Mouse (Mus musculus) forebrain, embryonic 15.5 days (tissue): ENCODE results near the gene Sqstm1. TPM values are rescaled to one million over a fixed set of nuclear protein-coding genes. Genes with fewer than 3 reads are reported as not detected.

Experiments used
- ATAC-seq: fragments of 200-750 bp; cut with Nextera tagmentation; replicated peaks from 2 replicates; pipeline ENCODE4 v1.8.0; 2017; ENCODE audit warnings: mild to moderate bottlenecking, moderate TSS enrichment, moderate library complexity
- H3K27ac ChIP-seq: fragments of 300-500 bp; sonication (generic); replicated peaks from 2 replicates; pipeline ENCODE4 v1.5.1; 2015; ENCODE audit warnings: mild to moderate bottlenecking, inconsistent platforms
- H3K27me3 ChIP-seq: fragments of 300-500 bp; sonication (generic); 2 replicates; pipeline ENCODE4 v1.6.1; 2015; ENCODE audit warnings: inconsistent platforms
- H3K36me3 ChIP-seq: fragments of 300-500 bp; sonication (generic); 2 replicates; pipeline ENCODE4 v1.6.1; 2015; ENCODE audit warnings: mild to moderate bottlenecking, inconsistent platforms
- H3K4me1 ChIP-seq: fragments of 300-500 bp; sonication (generic); 2 replicates; pipeline ENCODE4 v1.6.1; 2015; ENCODE audit warnings: inconsistent platforms
- H3K4me2 ChIP-seq: fragments of 300-500 bp; sonication (generic); replicated peaks from 2 replicates; pipeline ENCODE4 v1.6.1; 2015; ENCODE audit warnings: mild to moderate bottlenecking, inconsistent platforms
- H3K4me3 ChIP-seq: fragments of 300-500 bp; sonication (generic); 2 replicates; pipeline ENCODE4 v1.5.1; 2015; ENCODE audit warnings: mild to moderate bottlenecking, inconsistent platforms
- H3K9ac ChIP-seq: fragments of 300-500 bp; sonication (generic); replicated peaks from 2 replicates; pipeline ENCODE4 v1.6.1; 2015; ENCODE audit warnings: mild to moderate bottlenecking, inconsistent platforms
- H3K9me3 ChIP-seq: fragments of 300-500 bp; sonication (generic); 2 replicates; pipeline ENCODE4 v1.6.1; 2016; ENCODE audit warnings: inconsistent platforms
- WGBS: fragments of 180-500 bp; shearing (Covaris S2); methylation state at CpG from one replicate; pipeline ENCODE4 v1.1.7; 2015; ENCODE audit warnings: mixed read lengths; 5-methylcytosine and 5-hydroxymethylcytosine counted together
- polyA plus RNA-seq: library from polyadenylated mRNA; unstranded; fragments of >200 nt; fragmentation: Nextera tagmentation; extraction: Ambion mirVana; gene quantifications from 2 replicates; pipeline ENCODE4 v1.2.1, GENCODE M21; 2015

Gene Sqstm1
- polyA plus RNA-seq, 1 experiment from 2014 or later: 303 TPM

- H3K9me3 ChIP-seq: no peaks in the 10 kb centered on the region
- H3K27me3 ChIP-seq: no peaks in the 10 kb centered on the region; the same call in 1 of the 2 replicates
- WGBS: 91% methylated on average over 9 of the region's 9 CpGs
- H3K4me1 ChIP-seq: peaks cover 17% of the 10 kb centered on the region
- no peak overlapping the region for H3K4me2 ChIP-seq
- no peak overlapping the region for H3K27ac ChIP-seq
- H3K4me3 ChIP-seq: no peak overlapping the region
- peaks cover 11% of the 10 kb centered on the region for H3K36me3 ChIP-seq
- H3K9ac ChIP-seq: no peak overlapping the region
- ATAC-seq: no peak
These were observed 28.5 kb upstream of the Sqstm1 start for GRCm38 (mm10) chr11:50238821-50239791.

DNA sequence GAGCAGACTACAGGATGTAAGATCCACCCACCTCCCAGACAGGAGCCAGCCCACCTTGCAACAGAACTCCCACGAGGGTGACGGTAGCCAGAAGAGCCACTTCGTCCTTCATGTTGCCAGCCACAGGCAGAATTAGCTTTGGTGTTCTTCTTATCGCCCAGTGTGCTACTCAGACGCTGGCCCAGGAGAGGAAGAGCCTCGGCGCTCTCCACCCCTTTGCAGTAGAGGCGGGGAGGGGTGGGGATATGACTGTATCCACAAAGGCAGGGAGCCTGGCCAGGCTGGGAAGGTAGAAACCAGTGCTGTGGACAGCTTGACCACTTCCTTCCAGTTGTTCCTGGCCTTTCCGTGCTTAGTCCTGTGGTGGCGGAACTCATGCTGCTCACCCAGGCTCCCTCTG is 27.7 kb upstream of the Sqstm1 start, which contains the start of gene Ltc4s:
Ltc4s (minus strand) TSS at position 293 of the 400 bp plus-strand sequence.
- WGBS: 56% methylated on average over 10 of the region's 10 CpGs
- no peak within 1 kb of the TSS for H3K9ac ChIP-seq

DNA sequence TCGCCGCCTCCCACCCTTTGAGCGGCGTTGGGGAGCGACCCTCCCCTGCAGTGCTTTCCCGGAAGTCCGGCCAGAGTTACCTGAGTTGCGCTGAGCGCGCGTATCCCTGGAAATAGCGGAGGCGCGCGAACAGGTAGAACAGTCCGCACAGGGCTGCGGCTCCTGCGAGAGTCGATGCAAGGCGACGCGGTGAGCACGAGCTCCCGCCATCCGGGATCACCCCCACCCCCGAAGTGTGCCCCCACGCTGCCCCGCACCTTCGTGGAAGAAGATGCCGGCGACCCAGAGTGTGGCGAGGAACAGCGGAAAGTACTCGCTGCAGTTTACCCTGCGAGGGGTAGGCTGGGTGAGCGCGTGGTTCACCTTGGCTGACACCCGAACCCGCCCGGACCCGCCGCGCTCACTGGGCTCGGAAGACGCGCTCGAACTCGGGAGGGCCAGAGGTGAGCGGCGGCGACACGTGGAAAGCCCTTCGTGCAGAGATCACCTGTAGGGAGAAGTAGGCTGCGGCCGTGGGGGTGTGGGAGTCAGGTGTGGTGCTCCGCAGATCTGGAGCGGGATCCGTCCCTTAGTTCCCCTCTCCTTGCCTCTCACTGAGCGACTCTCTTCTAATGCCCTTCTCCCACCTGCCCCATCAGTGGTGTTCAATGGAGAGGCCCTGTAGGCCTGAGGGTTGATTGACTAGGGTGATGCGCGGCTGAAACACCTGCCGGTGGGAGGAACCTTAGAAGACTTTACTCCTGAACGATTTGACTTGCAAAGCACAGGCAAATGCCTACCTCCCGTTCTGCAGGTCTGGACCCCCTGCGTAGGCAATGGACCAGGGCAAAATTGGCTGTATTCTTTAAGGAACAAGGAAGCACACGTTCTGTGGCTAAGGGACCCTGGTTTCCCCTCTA is 26.6 kb upstream of the Sqstm1 start:
- H3K27me3 ChIP-seq: no peaks in the 10 kb centered on the region; the same call in 1 of the 2 replicates
- H3K4me2 ChIP-seq: peak overlapping the region; percentile 77
- H3K4me3 ChIP-seq: peak overlapping the region; percentile 61
- 2% methylated on average over 61 of the region's 66 CpGs for WGBS
- peak overlapping the region; percentile 53 for H3K9ac ChIP-seq
- no peaks in the 10 kb centered on the region for H3K9me3 ChIP-seq
- peak; percentile 14 for ATAC-seq
- H3K4me1 ChIP-seq: peaks cover 17% of the 10 kb centered on the region
- H3K36me3 ChIP-seq: peaks cover 30% of the 10 kb centered on the region
- no peak overlapping the region for H3K27ac ChIP-seq

More for the DNA sequence above, 27.7 kb upstream of the Sqstm1 start, which contains the start of gene Ltc4s:
- Histone ChIP-seq H3K27ac (no peak within 1 kb of the TSS), H3K9me3 (no peaks in the 10 kb centered on the region), H3K36me3 (peaks cover 19% of the 10 kb centered on the region), H3K4me2 (peak within 1 kb of the TSS; percentile 77), H3K4me3 (peak within 1 kb of the TSS; percentile 61; the same call in 1 of the 2 replicates), H3K4me1 (peaks cover 17% of the 10 kb centered on the region), H3K27me3 (no peaks in the 10 kb centered on the region; the same call in 1 of the 2 replicates)
- no peak for ATAC-seq

DNA sequence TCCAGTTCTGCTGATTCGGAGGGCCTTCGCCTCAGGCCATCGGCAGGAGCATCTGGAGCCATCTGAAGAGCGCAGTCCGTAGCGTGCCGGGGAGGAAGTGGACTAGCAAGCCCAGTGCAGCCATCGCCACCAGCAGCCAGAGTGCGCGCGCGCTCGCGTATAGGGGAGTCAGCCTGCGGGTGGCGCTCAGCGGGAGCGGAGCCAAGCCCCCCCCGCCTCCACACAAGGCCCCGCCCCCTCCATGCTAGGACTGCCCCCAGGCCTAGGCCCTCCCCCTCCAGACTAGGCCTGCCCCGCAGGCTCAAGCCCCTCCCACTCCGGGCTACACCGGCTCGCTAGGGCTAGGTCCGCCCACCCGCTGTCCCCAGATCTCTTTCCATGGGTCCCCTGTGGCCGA is 25.9 kb upstream of the Sqstm1 start:
- H3K27me3 ChIP-seq: no peaks in the 10 kb centered on the region; the same call in 1 of the 2 replicates
- H3K4me2 ChIP-seq: peak overlapping the region; percentile 77
- WGBS: 0% methylated on average over 26 of the region's 27 CpGs
- no peaks in the 10 kb centered on the region for H3K9me3 ChIP-seq
- peaks cover 33% of the 10 kb centered on the region for H3K36me3 ChIP-seq
- peak overlapping the region; percentile 61 for H3K4me3 ChIP-seq
- no peak overlapping the region for H3K27ac ChIP-seq
- H3K4me1 ChIP-seq: peaks cover 17% of the 10 kb centered on the region
- H3K9ac ChIP-seq: peak overlapping the region; percentile 53
- peak; percentile 91 for ATAC-seq

DNA sequence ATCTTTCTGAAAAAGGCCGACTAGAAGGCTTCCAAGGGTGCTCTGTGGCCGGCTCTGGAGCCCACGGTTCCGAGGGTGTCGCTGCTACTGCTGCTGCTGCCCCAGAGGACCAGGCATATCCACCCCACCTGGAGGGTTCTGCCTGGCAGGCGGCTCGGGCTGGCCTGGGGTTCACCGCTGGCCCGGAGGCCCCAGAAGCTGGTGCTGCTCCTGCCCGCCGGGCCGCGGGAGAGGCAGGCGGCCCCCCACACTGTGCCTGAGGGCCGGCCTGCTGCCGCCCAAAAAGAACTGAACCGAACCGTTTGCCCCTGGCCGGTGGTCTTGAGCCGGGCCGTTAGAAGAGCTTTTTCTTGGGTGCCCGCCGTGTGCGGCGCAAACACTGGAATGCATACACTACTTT is 24.0 kb upstream of the Sqstm1 start:
- no peak for ATAC-seq
- 92% methylated on average over 25 of the region's 25 CpGs for WGBS

GRCm38 (mm10) chr11:50233993-50234392 is 23.4 kb upstream of the Sqstm1 start:
- ATAC-seq: no peak
- no peak overlapping the region for H3K9ac ChIP-seq
- no peak overlapping the region for H3K4me3 ChIP-seq
- no peaks in the 10 kb centered on the region for H3K9me3 ChIP-seq
- H3K27ac ChIP-seq: no peak overlapping the region
- peaks cover 32% of the 10 kb centered on the region for H3K4me1 ChIP-seq
- H3K27me3 ChIP-seq: no peaks in the 10 kb centered on the region; the same call in 1 of the 2 replicates
- WGBS: 86% methylated on average over 11 of the region's 11 CpGs
- H3K36me3 ChIP-seq: peaks cover 35% of the 10 kb centered on the region
- no peak overlapping the region for H3K4me2 ChIP-seq

More for the DNA sequence above, 24.0 kb upstream of the Sqstm1 start:
- Histone ChIP-seq H3K27ac (no peak overlapping the region), H3K4me2 (no peak overlapping the region), H3K4me3 (no peak overlapping the region), H3K9me3 (no peaks in the 10 kb centered on the region), H3K27me3 (no peaks in the 10 kb centered on the region; the same call in 1 of the 2 replicates), H3K9ac (no peak overlapping the region), H3K36me3 (peaks cover 35% of the 10 kb centered on the region), H3K4me1 (peaks cover 26% of the 10 kb centered on the region)

DNA sequence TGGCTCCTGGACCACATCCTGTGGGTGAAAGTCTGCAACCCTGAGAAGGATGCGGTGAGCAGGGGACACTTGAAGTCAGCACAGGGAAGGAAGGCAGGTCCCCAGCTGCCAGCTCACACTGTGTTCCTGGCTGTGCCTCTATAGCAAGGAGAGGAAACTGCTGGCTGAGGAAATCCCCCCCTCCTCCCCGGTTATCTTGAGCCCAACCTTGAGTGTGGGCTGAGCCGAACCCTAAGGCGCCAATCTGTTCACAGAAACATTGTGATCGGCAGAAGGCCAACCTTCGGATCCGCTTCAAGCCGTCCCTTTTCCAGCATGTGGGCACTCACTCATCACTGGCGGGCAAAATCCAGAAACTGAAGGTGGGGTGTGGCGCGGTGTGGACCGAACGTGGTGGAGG is 22.4 kb upstream of the Sqstm1 start:
- no peak overlapping the region for H3K4me2 ChIP-seq
- no peak overlapping the region for H3K4me3 ChIP-seq
- H3K36me3 ChIP-seq: peaks cover 35% of the 10 kb centered on the region
- peaks cover 40% of the 10 kb centered on the region for H3K4me1 ChIP-seq
- 93% methylated on average over 13 of the region's 13 CpGs for whole genome bisulfite sequencing
- no peak overlapping the region for H3K9ac ChIP-seq
- no peaks in the 10 kb centered on the region for H3K9me3 ChIP-seq
- H3K27ac ChIP-seq: no peak overlapping the region
- no peaks in the 10 kb centered on the region; the same call in 1 of the 2 replicates for H3K27me3 ChIP-seq
- ATAC-seq: no peak

DNA sequence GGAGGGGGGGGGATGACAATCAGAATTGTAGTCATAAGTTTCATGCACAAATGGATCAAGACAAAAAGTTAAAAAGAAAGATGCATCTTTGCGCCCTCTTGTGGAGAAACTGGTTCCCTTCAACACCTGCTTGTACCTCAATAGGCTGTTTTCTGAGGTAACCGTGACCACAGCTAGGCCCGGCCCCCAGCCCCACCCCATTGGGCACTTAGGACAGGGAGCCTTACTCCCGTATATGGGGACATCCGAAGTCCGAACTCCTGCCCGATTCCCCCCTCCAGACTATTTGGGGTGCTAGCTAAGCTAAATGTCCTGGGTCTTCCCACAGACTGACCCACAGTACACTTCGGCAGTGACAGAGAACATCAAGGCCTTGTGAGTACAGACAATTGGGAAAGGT is 20.8 kb upstream of the Sqstm1 start:
- H3K9ac ChIP-seq: no peak overlapping the region
- H3K36me3 ChIP-seq: peaks cover 35% of the 10 kb centered on the region
- no peaks in the 10 kb centered on the region for H3K9me3 ChIP-seq
- no peak overlapping the region for H3K27ac ChIP-seq
- WGBS: 19% methylated on average over 8 of the region's 8 CpGs
- no peak overlapping the region for H3K4me3 ChIP-seq
- H3K4me2 ChIP-seq: peak overlapping the region; percentile 40
- H3K4me1 ChIP-seq: peaks cover 48% of the 10 kb centered on the region
- H3K27me3 ChIP-seq: no peaks in the 10 kb centered on the region
- ATAC-seq: no peak

- ATAC-seq: peak; percentile 18
- Histone ChIP-seq H3K4me1 (peaks cover 47% of the 10 kb centered on the region), H3K4me3 (no peak overlapping the region), H3K36me3 (peaks cover 35% of the 10 kb centered on the region), H3K4me2 (peak overlapping the region; percentile 40), H3K9me3 (no peaks in the 10 kb centered on the region), H3K27ac (no peak overlapping the region; the same call in 1 of the 2 replicates), H3K27me3 (no peaks in the 10 kb centered on the region), H3K9ac (no peak overlapping the region)
- WGBS: 25% methylated on average over 45 of the region's 45 CpGs
These were observed 20.1 kb upstream of the Sqstm1 start for GRCm38 (mm10) chr11:50230481-50231304.

DNA sequence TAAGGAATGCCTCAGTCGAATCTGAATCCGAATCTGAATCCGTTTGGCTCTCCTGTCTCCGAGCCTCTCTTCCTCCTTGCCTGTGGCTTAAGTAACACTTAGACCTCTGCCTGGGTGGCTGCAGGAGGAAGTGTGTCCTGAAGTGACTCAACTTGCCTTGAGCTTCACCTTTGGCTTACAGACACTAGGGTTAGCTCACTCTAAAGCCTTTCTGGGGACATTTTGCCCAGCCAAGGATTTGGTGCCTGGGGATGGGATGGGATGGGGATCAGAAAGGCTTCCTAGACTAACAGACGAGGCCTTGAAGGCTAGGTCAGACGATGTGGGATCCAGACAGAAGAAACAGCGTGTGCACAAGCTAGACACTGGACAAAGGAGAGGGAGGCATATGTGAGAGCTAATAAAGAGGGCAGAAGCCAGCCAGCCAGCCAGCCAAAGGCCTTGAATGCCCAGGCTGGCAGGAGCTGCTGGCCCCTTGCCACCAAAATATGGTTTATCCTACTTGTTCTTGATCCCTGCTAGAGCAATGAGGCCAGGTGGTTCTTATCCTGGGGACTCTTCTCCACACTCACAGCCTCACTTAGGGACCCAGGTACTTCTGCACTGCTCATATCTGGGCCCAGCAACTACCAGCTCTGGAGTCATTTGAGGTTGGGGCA is 18.8 kb upstream of the Sqstm1 start:
- H3K4me1 ChIP-seq: peaks cover 46% of the 10 kb centered on the region
- ATAC-seq: no peak
- no peaks in the 10 kb centered on the region for H3K9me3 ChIP-seq
- peaks cover 27% of the 10 kb centered on the region for H3K36me3 ChIP-seq
- WGBS: 40% methylated on average over 7 of the region's 7 CpGs
- H3K27me3 ChIP-seq: no peaks in the 10 kb centered on the region
- no peak overlapping the region for H3K4me3 ChIP-seq
- no peak overlapping the region for H3K4me2 ChIP-seq
- H3K27ac ChIP-seq: no peak overlapping the region
- H3K9ac ChIP-seq: no peak overlapping the region

DNA sequence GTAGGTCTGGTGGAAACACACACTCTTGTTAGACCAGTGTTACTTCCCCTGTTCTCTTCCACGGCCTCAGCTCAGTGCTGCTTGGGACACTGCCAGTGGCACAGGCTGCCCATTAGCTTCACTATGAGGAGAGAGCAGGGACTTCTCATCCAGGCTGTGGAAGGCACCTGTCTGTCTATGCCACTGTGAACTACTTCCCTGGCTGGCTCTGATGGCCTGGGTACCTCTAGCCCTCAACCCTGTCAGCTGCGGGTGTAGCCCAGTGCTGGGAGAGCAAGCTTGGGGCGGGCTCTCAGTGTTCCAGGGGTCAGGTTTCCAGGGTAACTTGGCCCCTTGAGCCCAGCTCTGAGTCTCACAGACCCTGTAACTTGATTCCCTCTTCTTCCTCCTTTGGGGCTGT is 18.1 kb upstream of the Sqstm1 start:
- no peak overlapping the region for H3K4me3 ChIP-seq
- no peak overlapping the region for H3K4me2 ChIP-seq
- H3K9ac ChIP-seq: no peak overlapping the region
- no peaks in the 10 kb centered on the region for H3K27me3 ChIP-seq
- no peak overlapping the region for H3K27ac ChIP-seq
- 23% methylated on average over 3 of the region's 3 CpGs for WGBS
- H3K4me1 ChIP-seq: peaks cover 49% of the 10 kb centered on the region
- no peak for ATAC-seq
- H3K9me3 ChIP-seq: no peaks in the 10 kb centered on the region
- H3K36me3 ChIP-seq: peaks cover 21% of the 10 kb centered on the region
